Mouse (Mus musculus) lung, embryonic 15.5 days (tissue): ENCODE measurements around the gene Bola1. TPM values are rescaled to one million over a fixed set of nuclear protein-coding genes. Genes with fewer than 3 reads are reported as not detected.
"Not testable (repeated sequence)": the region's sequence is repeated elsewhere in the genome, so short reads cannot be mapped to it uniquely, and the experiment has no call there.

ENCODE experiments used
- ATAC-seq: fragments of 200-750 bp; cut with Nextera tagmentation; 2 replicates; pipeline ENCODE4 v1.8.0; 2017; ENCODE audit warnings: moderate number of reproducible peaks, borderline replicate concordance; ENCODE audit not compliant: low FRiP score, low TSS enrichment; ENCODE audit errors: extremely low read depth
- H3K27ac ChIP-seq: fragments of 300-500 bp; sonication (generic); 2 replicates; pipeline ENCODE4 v1.5.1; 2015; ENCODE audit warnings: moderate library complexity, mild to moderate bottlenecking, inconsistent platforms
- H3K27me3 ChIP-seq: fragments of 300-500 bp; sonication (generic); 2 replicates; pipeline ENCODE4 v1.6.1; 2015; ENCODE audit warnings: inconsistent platforms
- H3K36me3 ChIP-seq: fragments of 300-500 bp; sonication (generic); 2 replicates; pipeline ENCODE4 v1.6.1; 2015; ENCODE audit warnings: inconsistent platforms
- H3K4me1 ChIP-seq: fragments of 300-500 bp; sonication (generic); 2 replicates; pipeline ENCODE4 v1.6.1; 2015; ENCODE audit warnings: inconsistent platforms
- H3K4me2 ChIP-seq: fragments of 300-500 bp; sonication (generic); 2 replicates; pipeline ENCODE4 v1.6.1; 2015; ENCODE audit warnings: inconsistent platforms, mild to moderate bottlenecking, moderate library complexity
- H3K4me3 ChIP-seq: fragments of 300-500 bp; sonication (generic); 2 replicates; pipeline ENCODE4 v1.5.1; 2015; ENCODE audit warnings: mild to moderate bottlenecking, inconsistent platforms
- H3K9ac ChIP-seq: fragments of 300-500 bp; sonication (generic); 2 replicates; pipeline ENCODE4 v1.6.1; 2015; ENCODE audit warnings: inconsistent platforms
- H3K9me3 ChIP-seq: fragments of 300-500 bp; sonication (generic); 2 replicates; pipeline ENCODE4 v1.6.1; 2016; ENCODE audit warnings: inconsistent platforms
- WGBS: fragments of 180-500 bp; shearing (Covaris S2); methylation state at CpG from one replicate; pipeline ENCODE4 v1.1.7; 2015; 5-methylcytosine and 5-hydroxymethylcytosine counted together
- polyA plus RNA-seq: library from polyadenylated mRNA; unstranded; fragments of >200 nt; fragmentation: Nextera tagmentation; extraction: Ambion mirVana; gene quantifications from 2 replicates; pipeline ENCODE4 v1.2.1, GENCODE M21; 2015

Gene Bola1
- polyA plus RNA-seq, 1 experiment from 2014 or later = 56.8 TPM

DNA sequence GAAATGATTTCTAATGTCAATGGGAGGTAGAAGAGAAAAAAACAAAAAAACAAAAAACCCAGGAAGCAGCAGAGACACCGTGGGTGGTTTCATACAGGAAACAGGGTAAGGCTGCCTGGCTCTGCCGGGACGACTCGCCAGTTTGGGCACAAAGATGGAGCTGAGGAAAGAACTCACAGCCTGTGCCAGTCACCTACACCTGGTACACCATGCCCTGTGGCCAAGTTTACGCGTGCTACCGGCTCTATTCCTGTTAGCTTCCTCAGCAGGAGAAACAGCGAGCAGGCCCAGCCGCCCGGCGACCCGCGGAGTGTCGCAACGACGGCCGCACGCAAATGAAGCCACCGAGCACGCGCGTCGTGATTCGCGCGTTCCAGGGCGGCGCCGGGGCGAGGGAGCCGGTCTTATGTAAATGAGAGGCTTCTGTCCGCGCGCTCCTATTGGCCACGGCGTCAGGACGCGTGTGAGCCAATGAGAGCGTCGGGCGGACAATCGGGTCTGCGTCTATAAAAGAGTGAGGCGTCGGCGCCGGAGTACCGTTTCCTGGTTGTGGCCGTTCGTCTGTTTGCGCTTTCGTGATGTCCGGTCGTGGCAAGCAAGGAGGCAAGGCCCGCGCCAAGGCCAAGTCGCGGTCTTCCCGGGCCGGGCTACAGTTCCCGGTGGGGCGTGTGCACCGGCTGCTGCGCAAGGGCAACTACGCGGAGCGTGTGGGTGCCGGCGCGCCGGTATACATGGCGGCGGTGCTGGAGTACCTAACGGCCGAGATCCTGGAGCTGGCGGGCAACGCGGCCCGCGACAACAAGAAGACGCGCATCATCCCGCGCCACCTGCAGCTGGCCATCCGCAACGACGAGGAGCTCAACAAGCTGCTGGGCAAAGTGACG is 25.7 kb upstream of the Bola1 start, which contains the start of gene Hist2h2aa1:
Gene Hist2h2aa1, plus strand, starts transcription at position 495 of the 884 bp plus-strand sequence.
- ATAC-seq = peak; percentile 87
- H3K27ac ChIP-seq = peak within 1 kb of the TSS; percentile 99

GRCm38 (mm10) chr3:96243921-96244572 is 24.5 kb upstream of the Bola1 start:
- Histone ChIP-seq H3K9me3 (no peaks in the 10 kb centered on the region), H3K27ac (peak overlapping the region; percentile 99), H3K4me2 (peak overlapping the region; percentile 63), H3K4me3 (peak overlapping the region; percentile 51), H3K36me3 (no peaks in the 10 kb centered on the region), H3K4me1 (peaks cover 36% of the 10 kb centered on the region), H3K27me3 (no peaks in the 10 kb centered on the region), H3K9ac (peak overlapping the region; percentile 83; the same call in 1 of the 2 replicates)
- 83% methylated on average over 7 of the region's 7 CpGs for WGBS
- no peak for ATAC-seq

More for the DNA sequence above, 25.7 kb upstream of the Bola1 start, which contains the start of gene Hist2h2aa1:
- H3K4me1 ChIP-seq = peaks cover 41% of the 10 kb centered on the region
- peak within 1 kb of the TSS; percentile 51 for H3K4me3 ChIP-seq
- under 1% methylated on average over 32 of the region's 88 CpGs for WGBS
- H3K27me3 ChIP-seq, H3K36me3 ChIP-seq, H3K9me3 ChIP-seq: not testable (repeated sequence)
- H3K9ac ChIP-seq = peak within 1 kb of the TSS; percentile 83
- H3K4me2 ChIP-seq = peak within 1 kb of the TSS; percentile 63

GRCm38 (mm10) chr3:96240799-96241197 is 21.3 kb upstream of the Bola1 start:
- H3K4me3 ChIP-seq = peak overlapping the region; percentile 12; the same call in 1 of the 2 replicates
- H3K27me3 ChIP-seq = no peaks in the 10 kb centered on the region
- H3K27ac ChIP-seq = peak overlapping the region; percentile 87
- peak overlapping the region; percentile 32 for H3K9ac ChIP-seq
- no peak for ATAC-seq
- H3K4me2 ChIP-seq = peak overlapping the region; percentile 41
- H3K4me1 ChIP-seq = peaks cover 46% of the 10 kb centered on the region
- no peaks in the 10 kb centered on the region for H3K36me3 ChIP-seq
- WGBS = 71% methylated on average over 9 of the region's 9 CpGs
- no peaks in the 10 kb centered on the region for H3K9me3 ChIP-seq

GRCm38 (mm10) chr3:96239949-96240798 is 20.7 kb upstream of the Bola1 start, which contains the start of gene Hist2h2aa2:
Gene Hist2h2aa2, minus strand, starts transcription at chr3:96240276.
- peak within 1 kb of the TSS; percentile 41 for H3K4me2 ChIP-seq
- H3K4me3 ChIP-seq = peak within 1 kb of the TSS; percentile 34
- H3K27ac ChIP-seq = peak within 1 kb of the TSS; percentile 87
- WGBS = 2% methylated on average over 26 of the region's 85 CpGs
- H3K4me1 ChIP-seq = peaks cover 46% of the 10 kb centered on the region
- H3K27me3 ChIP-seq, H3K36me3 ChIP-seq, H3K9me3 ChIP-seq: not testable (repeated sequence)
- peak within 1 kb of the TSS; percentile 32 for H3K9ac ChIP-seq
- peak; percentile 87 for ATAC-seq

- Histone ChIP-seq H3K4me2 (peak within 1 kb of the TSS; percentile 66), H3K27ac (peak within 1 kb of the TSS; percentile 86), H3K4me3 (peak within 1 kb of the TSS; percentile 41), H3K9ac (peak within 1 kb of the TSS; percentile 51), H3K4me1 (peaks cover 40% of the 10 kb centered on the region)
- peak; percentile 93 for ATAC-seq
- H3K36me3 ChIP-seq, H3K27me3 ChIP-seq, H3K9me3 ChIP-seq: not testable (repeated sequence)
- WGBS = 1% methylated on average over 10 of the region's 68 CpGs
These were observed 19.7 kb upstream of the Bola1 start, which contains the start of gene Hist2h3c2 for GRCm38 (mm10) chr3:96238954-96239793. Gene Hist2h3c2, minus strand, starts transcription at chr3:96239127.

DNA sequence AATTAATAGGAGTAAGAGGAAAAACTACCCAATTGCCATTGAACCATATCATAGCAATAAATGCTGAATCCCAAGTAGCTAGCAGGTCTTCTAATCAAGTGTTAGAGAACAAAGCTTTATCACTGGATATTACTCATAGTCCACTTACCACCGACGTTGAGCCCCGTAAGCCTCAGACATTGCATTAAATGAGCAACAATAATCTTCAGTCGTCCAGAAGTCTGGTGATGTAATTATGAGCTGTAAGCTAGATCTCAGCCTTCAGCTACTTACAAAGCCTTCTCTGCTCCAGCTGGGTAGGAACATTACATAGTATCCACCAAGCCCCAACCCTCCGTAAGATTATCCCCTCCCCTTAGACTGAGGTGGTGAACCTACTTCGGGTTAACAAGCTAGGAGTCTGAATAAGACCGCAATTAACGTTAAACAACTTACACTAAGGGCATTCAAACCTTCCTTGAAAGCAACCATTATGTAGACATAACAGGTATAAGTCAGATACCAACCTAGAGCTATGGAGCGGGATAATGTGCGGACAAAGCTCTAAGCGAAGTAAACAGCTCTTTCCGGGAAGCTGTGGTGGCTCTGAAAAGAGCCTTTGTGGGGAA is 18.5 kb upstream of the Bola1 start:
- H3K27ac ChIP-seq = peak overlapping the region; percentile 70
- no peak for ATAC-seq
- no peaks in the 10 kb centered on the region for H3K9me3 ChIP-seq
- peak overlapping the region; percentile 41 for H3K4me3 ChIP-seq
- H3K27me3 ChIP-seq = no peaks in the 10 kb centered on the region
- peak overlapping the region; percentile 51 for H3K9ac ChIP-seq
- peaks cover 30% of the 10 kb centered on the region for H3K4me1 ChIP-seq
- under 1% methylated on average over 12 of the region's 12 CpGs for WGBS
- no peaks in the 10 kb centered on the region for H3K36me3 ChIP-seq
- H3K4me2 ChIP-seq = peak overlapping the region; percentile 66

DNA sequence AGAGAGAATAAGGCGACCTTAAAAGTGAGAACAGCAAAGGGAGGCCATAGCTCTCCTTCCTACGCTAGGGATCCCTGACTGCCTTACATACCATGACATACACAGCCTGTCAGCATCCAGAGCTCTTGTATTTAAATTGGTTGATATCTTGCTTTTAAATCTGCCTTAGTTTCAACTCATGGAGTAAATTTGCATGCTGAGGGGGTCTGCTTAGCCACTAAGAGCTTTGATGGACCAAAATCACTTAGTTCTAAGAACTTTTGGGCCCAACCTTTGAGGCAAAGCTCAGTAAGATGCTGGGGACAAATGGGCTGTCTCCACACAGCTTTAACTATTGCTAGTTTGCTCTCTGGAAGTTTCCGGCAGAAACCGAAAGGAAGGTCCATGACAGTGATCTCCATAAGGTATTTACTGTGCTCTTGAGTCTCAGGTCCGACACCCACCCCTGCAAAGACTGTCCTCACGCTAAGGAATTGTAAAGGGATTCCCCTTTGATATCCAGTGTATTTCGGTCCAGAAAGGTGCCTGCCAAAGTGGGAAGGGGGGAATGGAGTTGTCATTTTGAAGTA is 17.9 kb upstream of the Bola1 start:
- no peaks in the 10 kb centered on the region for H3K36me3 ChIP-seq
- no peaks in the 10 kb centered on the region for H3K9me3 ChIP-seq
- H3K9ac ChIP-seq = peak overlapping the region; percentile 51
- peaks cover 30% of the 10 kb centered on the region for H3K4me1 ChIP-seq
- peak overlapping the region; percentile 70 for H3K27ac ChIP-seq
- peak overlapping the region; percentile 66 for H3K4me2 ChIP-seq
- 10% methylated on average over 7 of the region's 7 CpGs for WGBS
- no peaks in the 10 kb centered on the region for H3K27me3 ChIP-seq
- no peak for ATAC-seq
- H3K4me3 ChIP-seq = peak overlapping the region; percentile 41

GRCm38 (mm10) chr3:96236834-96237334 is 17.4 kb upstream of the Bola1 start:
- no peaks in the 10 kb centered on the region for H3K9me3 ChIP-seq
- no peaks in the 10 kb centered on the region for H3K27me3 ChIP-seq
- H3K4me2 ChIP-seq = peak overlapping the region; percentile 66
- H3K9ac ChIP-seq = peak overlapping the region; percentile 51
- WGBS = 60% methylated on average over 4 of the region's 4 CpGs
- H3K4me3 ChIP-seq = peak overlapping the region; percentile 41
- H3K36me3 ChIP-seq = no peaks in the 10 kb centered on the region
- H3K27ac ChIP-seq = peak overlapping the region; percentile 70
- no peak for ATAC-seq
- H3K4me1 ChIP-seq = peaks cover 30% of the 10 kb centered on the region

DNA sequence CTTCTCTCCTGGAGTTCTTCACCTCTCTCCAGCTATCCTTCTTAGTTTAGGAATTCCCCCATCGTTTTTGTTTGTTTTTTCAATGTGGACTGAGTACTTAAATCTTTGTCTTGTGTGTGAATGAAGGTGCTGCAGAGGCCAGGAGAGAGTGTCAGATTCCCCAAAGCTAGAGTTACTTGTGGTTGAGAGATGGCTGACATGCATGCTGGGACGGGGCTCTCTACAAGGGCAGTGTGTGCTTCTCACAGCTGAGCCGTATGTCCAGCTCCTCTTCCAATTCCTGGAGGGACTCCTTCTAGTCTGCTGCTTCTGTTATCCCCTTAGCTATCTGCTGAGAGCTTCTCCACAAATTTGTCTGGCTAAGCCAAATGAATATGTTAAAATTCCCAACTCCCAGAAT is 16.3 kb upstream of the Bola1 start:
- H3K9ac ChIP-seq = no peak overlapping the region
- no peaks in the 10 kb centered on the region for H3K27me3 ChIP-seq
- H3K4me3 ChIP-seq = no peak overlapping the region
- ATAC-seq = no peak
- no peaks in the 10 kb centered on the region for H3K9me3 ChIP-seq
- 30% methylated on average over 3 of the region's 3 CpGs for WGBS
- no peak overlapping the region for H3K4me2 ChIP-seq
- peaks cover 30% of the 10 kb centered on the region for H3K4me1 ChIP-seq
- H3K36me3 ChIP-seq = no peaks in the 10 kb centered on the region
- H3K27ac ChIP-seq = no peak overlapping the region

DNA sequence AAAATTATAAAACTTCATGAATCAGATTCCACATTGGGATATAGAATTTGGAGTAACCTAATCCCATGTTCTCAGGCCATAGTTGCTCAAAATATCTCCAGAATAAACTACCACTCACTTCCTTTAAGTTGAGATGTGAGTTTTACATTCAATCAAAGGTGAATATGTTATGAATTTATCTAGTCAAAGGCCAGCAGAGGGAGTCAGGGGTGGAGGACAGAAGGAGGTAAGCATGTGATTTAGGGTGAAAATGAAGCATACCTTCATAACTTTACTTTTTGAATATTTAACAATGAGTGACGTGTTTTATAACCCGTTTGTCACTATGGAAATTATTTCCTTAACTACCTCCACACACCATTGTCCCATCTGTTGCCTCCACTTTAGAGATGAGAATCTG is 15.4 kb upstream of the Bola1 start:
- 94% methylated on average over 2 of the region's 2 CpGs for WGBS
- H3K4me2 ChIP-seq = no peak overlapping the region
- no peak overlapping the region for H3K9ac ChIP-seq
- no peaks in the 10 kb centered on the region for H3K27me3 ChIP-seq
- peaks cover 28% of the 10 kb centered on the region for H3K4me1 ChIP-seq
- H3K36me3 ChIP-seq = no peaks in the 10 kb centered on the region
- H3K9me3 ChIP-seq = no peaks in the 10 kb centered on the region
- H3K27ac ChIP-seq = no peak overlapping the region
- ATAC-seq = no peak
- no peak overlapping the region for H3K4me3 ChIP-seq
